In genomic region chr19:46085185-46085584, GRCm38 (mm10) we compare ENCODE assay signal across 28 mouse cellular contexts. TPM values are rescaled to one million over a fixed set of nuclear protein-coding genes. Genes with fewer than 3 reads are reported as not detected.
DNase-seq lines count a peak whose midpoint lies in the region; ATAC-seq and TF ChIP-seq lines count a peak whose summit lies in the region.
"Had no signal": no experiment of that assay in that cellular context is flagged by ENCODE, and none has a peak within 500 bp of the region (broad histone marks: within the 10 kb centered on the region; RNA-seq: fewer than 3 reads in every experiment).

No protein-coding gene starts in this region.

- ATAC-seq in forebrain, embryonic 11.5 days (replicated peaks; ENCODE audit: low FRiP score): no peak
- no peak for ATAC-seq in forebrain, embryonic 12.5 days (ENCODE audit: low FRiP score)
- ATAC-seq: activated CD4-positive, CD25-positive, alpha-beta regulatory T cell, adult 4 months; CD4-positive, CD25-positive, alpha-beta regulatory T cell, adult 4 months; forebrain, embryonic 14.5 days; forebrain, embryonic 16.5 days; Patski had no signal

- no peak overlapping the region for H3K9ac ChIP-seq in forebrain, embryonic 11.5 days (ENCODE audit: low read length)
- H3K9ac ChIP-seq in forebrain, embryonic 12.5 days: no peak overlapping the region
- H3K9ac ChIP-seq in CH12.LX (ENCODE audit: insufficient read depth, low read depth): no peak overlapping the region
- H3K9ac ChIP-seq: embryonic facial prominence, embryonic 13.5 days; embryonic facial prominence, embryonic 15.5 days had no signal

- H3K4me2 ChIP-seq in forebrain, embryonic 11.5 days (ENCODE audit: low read depth, low read length, severe bottlenecking): no peak overlapping the region
- H3K4me2 ChIP-seq in forebrain, embryonic 12.5 days: no peak overlapping the region
- H3K4me2 ChIP-seq in CH12.LX (ENCODE audit: insufficient read depth, low read depth, poor library complexity, severe bottlenecking) (no peak overlapping the region), myocyte (ENCODE audit: low read depth) (no peak overlapping the region)
- H3K4me2 ChIP-seq: embryonic facial prominence, embryonic 13.5 days; embryonic facial prominence, embryonic 15.5 days had no signal

- no peak overlapping the region for H3ac ChIP-seq in myocyte (ENCODE audit: control insufficient read depth, insufficient read length)

- peaks cover 27% of the 10 kb centered on the region for H3K36me3 ChIP-seq in forebrain, embryonic 11.5 days (ENCODE audit: control insufficient read depth, insufficient read depth, low read length)
- peaks cover 56% of the 10 kb centered on the region for H3K36me3 ChIP-seq in forebrain, embryonic 12.5 days (replicated peaks)
- H3K36me3 ChIP-seq in CH12.LX (replicated peaks in 1 of 2; ENCODE audit: control insufficient read depth in 1 of 2, insufficient read depth in 1 of 2, low read length in 1 of 2) (peaks cover 52 to 62% of the 10 kb centered on the region in 2 experiments), myocyte (ENCODE audit: control insufficient read depth, insufficient read depth) (peaks cover 21% of the 10 kb centered on the region)

- no peak for TF ChIP-seq RAD21 in CH12.LX (IDR thresholded peaks at IDR 0.05; ENCODE audit: low read depth, low read length)

- DNase-seq in forebrain, embryonic 11.5 days (ENCODE audit: low spot score): peak; percentile 51
- DNase-seq in CH12.LX (ENCODE audit: extremely low read depth): no peak
- DNase-seq in gastrocnemius, postnatal 14 days: no peak
- DNase-seq: adrenal gland, adult 2 months; adrenal gland, postnatal 10 days; adrenal gland, postnatal 25 days; B cell, adult 2 months; cerebellum, adult 11 months; cerebellum, adult 18-20 months; cerebellum, adult 8-10 months; cerebellum, adult 9-11 months; cerebellum, postnatal 14 days; cerebellum, postnatal 36 days; embryo, embryonic 11 days had no signal

- no peaks in the 10 kb centered on the region for H3K79me2 ChIP-seq in CH12.LX (replicated peaks; ENCODE audit: control insufficient read depth, extremely low read depth, insufficient read depth, poor library complexity, severe bottlenecking)
- H3K79me2 ChIP-seq in myocyte (ENCODE audit: control insufficient read depth, insufficient read depth): no peaks in the 10 kb centered on the region

- H3K4me1 ChIP-seq in forebrain, embryonic 11.5 days (replicated peaks; ENCODE audit: control insufficient read depth, insufficient read depth, low read length): no peaks in the 10 kb centered on the region
- H3K4me1 ChIP-seq in forebrain, embryonic 12.5 days: no peaks in the 10 kb centered on the region
- H3K4me1 ChIP-seq in CH12.LX (ENCODE audit: control insufficient read depth in 1 of 2, insufficient read depth in 2 of 2): no peaks in the 10 kb centered on the region
- H3K4me1 ChIP-seq: embryonic facial prominence, embryonic 13.5 days; embryonic facial prominence, embryonic 15.5 days; forebrain, embryonic 10.5 days had no signal

- dilution Hi-C loops in CH12.LX (cut with MboI; ENCODE audit: extremely low pct_ligation_motif_present, extremely low pct_unique_long_range_greater_than_20kb, low sequenced_read_pairs): no loop called here

- intact Hi-C loops in gastrocnemius, postnatal 14 days (cut with DNase I; ENCODE audit: low total_unique reads): no loop called here

- no peak; the same call in 1 of the 2 replicates for TF ChIP-seq POLR2A in CH12.LX (IDR thresholded peaks at IDR 0.05; ENCODE audit: low read depth, low read length)
- TF ChIP-seq POLR2A in myocyte (IDR thresholded peaks at IDR 0.05; ENCODE audit: insufficient read length, low read depth): no peak

- in situ Hi-C loops in CH12.LX (cut with MboI; ENCODE audit: low pct_ligation_motif_present, low pct_unique_long_range_greater_than_20kb, low sequenced_read_pairs): no loop called here

- H3K27me3 ChIP-seq in forebrain, embryonic 11.5 days (ENCODE audit: control insufficient read depth, insufficient read depth, low read length): no peaks in the 10 kb centered on the region
- no peaks in the 10 kb centered on the region for H3K27me3 ChIP-seq in forebrain, embryonic 12.5 days
- H3K27me3 ChIP-seq in CH12.LX (replicated peaks): no peaks in the 10 kb centered on the region
- no peaks in the 10 kb centered on the region for H3K27me3 ChIP-seq in myocyte (ENCODE audit: control insufficient read depth, insufficient read depth, insufficient read length)
- H3K27me3 ChIP-seq: embryonic facial prominence, embryonic 13.5 days; embryonic facial prominence, embryonic 15.5 days; Patski had no signal

- H3K9me3 ChIP-seq in forebrain, embryonic 11.5 days (ENCODE audit: control insufficient read depth, low read length): no peaks in the 10 kb centered on the region
- H3K9me3 ChIP-seq in forebrain, embryonic 12.5 days: no peaks in the 10 kb centered on the region
- H3K9me3 ChIP-seq in CH12.LX (replicated peaks; ENCODE audit: low read length): no peaks in the 10 kb centered on the region
- H3K9me3 ChIP-seq: embryonic facial prominence, embryonic 13.5 days; embryonic facial prominence, embryonic 15.5 days; forebrain, embryonic 10.5 days had no signal

- no peak overlapping the region for H3K4me3 ChIP-seq in forebrain, embryonic 11.5 days (ENCODE audit: low read depth, low read length)
- no peak overlapping the region for H3K4me3 ChIP-seq in forebrain, embryonic 12.5 days (replicated peaks)
- H3K4me3 ChIP-seq in CH12.LX (replicated peaks in 1 of 3; ENCODE audit: low read depth in 2 of 3, low read length in 2 of 3, poor library complexity in 1 of 3) (no peak overlapping the region), myocyte (no peak overlapping the region)
- H3K4me3 ChIP-seq: embryonic facial prominence, embryonic 13.5 days; embryonic facial prominence, embryonic 15.5 days; erythroblast, embryonic 14.5 days; forebrain, embryonic 10.5 days had no signal

- WGBS in forebrain, embryonic 11.5 days: 95% methylated on average over 8 of the region's 8 CpGs
- WGBS in forebrain, embryonic 12.5 days: 98% methylated on average over 8 of the region's 8 CpGs

- TF ChIP-seq EP300 in CH12.LX (IDR thresholded peaks at IDR 0.05; ENCODE audit: low read length): no peak

- TF ChIP-seq CTCF in CH12.LX (conservative IDR thresholded peaks at IDR 0.05 in 1 of 2, IDR thresholded peaks at IDR 0.05 in 1 of 2; ENCODE audit: low read depth in 2 of 2, low read length in 2 of 2): no peak

- H3K27ac ChIP-seq in forebrain, embryonic 11.5 days (ENCODE audit: low read depth, low read length): no peak overlapping the region
- H3K27ac ChIP-seq in forebrain, embryonic 12.5 days: no peak overlapping the region
- H3K27ac ChIP-seq in CH12.LX (ENCODE audit: insufficient read depth, low read depth): no peak overlapping the region
- H3K27ac ChIP-seq: embryonic facial prominence, embryonic 13.5 days; embryonic facial prominence, embryonic 15.5 days; forebrain, embryonic 10.5 days had no signal

TF ChIP-seq in CH12.LX, 34 proteins besides CTCF, POLR2A, EP300 and RAD21:
- TF ChIP-seq POLR2AphosphoS2 (IDR thresholded peaks at IDR 0.05; ENCODE audit: low read depth, low read length): peak; percentile 13; the same call in 1 of the 2 replicates
- TF ChIP-seq RCOR1 (conservative IDR thresholded peaks at IDR 0.05; ENCODE audit: low read depth, low read length): no peak

TF ChIP-seq in myocyte, 11 proteins besides CTCF, POLR2A, EP300 and RAD21:
- peak; percentile 32 for TF ChIP-seq POLR2AphosphoS2 (IDR thresholded peaks at IDR 0.05; ENCODE audit: insufficient read length, low read depth)
- no peak for TF ChIP-seq MAX (IDR thresholded peaks at IDR 0.05; ENCODE audit: low read depth)

RNA-seq across cellular contexts. Expression of gene Nolc1, which starts 9.5 kb away (rescaled TPM):
- 132 and 133 TPM in 2 replicates for polyA plus RNA-seq in forebrain, embryonic 11.5 days (2014; fragmentation: Nextera tagmentation; extraction: Ambion mirVana)
- 117 and 118 TPM in 2 replicates for polyA plus RNA-seq in forebrain, embryonic 12.5 days (2016; fragmentation: Nextera tagmentation; extraction: Ambion mirVana)
- total RNA-seq in CH12.LX (2012; rRNA removed) (88.0 and 137 TPM in 2 replicates), CH12.LX (2014; rRNA removed) (96.0 and 99.2 TPM in 2 replicates)
- polyA plus RNA-seq in CH12.LX (2012; ENCODE audit: insufficient read length, low read depth) (333 and 358 TPM in 2 replicates), myocyte (2012; fragmentation: generic; extraction: Trizol) (30.9 TPM)
- 10 to 100 TPM; 17.5 to 25.5 TPM for total RNA-seq in gastrocnemius, postnatal 14 days (2021)

RNA-seq across cellular contexts. Expression of gene Ldb1, which starts 40.2 kb away (rescaled TPM):
- polyA plus RNA-seq in forebrain, embryonic 11.5 days (2014; fragmentation: Nextera tagmentation; extraction: Ambion mirVana): 104 and 108 TPM in 2 replicates
- 138 and 139 TPM in 2 replicates for polyA plus RNA-seq in forebrain, embryonic 12.5 days (2016; fragmentation: Nextera tagmentation; extraction: Ambion mirVana)
- total RNA-seq in CH12.LX (2012; rRNA removed) (56.9 and 63.1 TPM in 2 replicates), CH12.LX (2014; rRNA removed) (59.2 and 67.6 TPM in 2 replicates)
- polyA plus RNA-seq in CH12.LX (2012; ENCODE audit: insufficient read length, low read depth) (114 and 120 TPM in 2 replicates), myocyte (2012; fragmentation: generic; extraction: Trizol) (68.7 TPM)
- 10 to 100 TPM; 26.2 to 28.5 TPM for total RNA-seq in gastrocnemius, postnatal 14 days (2021)

RNA-seq across cellular contexts. Expression of gene Pprc1, which starts 40.5 kb away (rescaled TPM):
- 60.7 and 61.3 TPM in 2 replicates for polyA plus RNA-seq in forebrain, embryonic 11.5 days (2014; fragmentation: Nextera tagmentation; extraction: Ambion mirVana)
- 37.1 and 41.7 TPM in 2 replicates for polyA plus RNA-seq in forebrain, embryonic 12.5 days (2016; fragmentation: Nextera tagmentation; extraction: Ambion mirVana)
- total RNA-seq in CH12.LX (2012; rRNA removed) (21.2 and 26.1 TPM in 2 replicates), CH12.LX (2014; rRNA removed) (9.2 and 13.0 TPM in 2 replicates)
- polyA plus RNA-seq in CH12.LX (2012; ENCODE audit: insufficient read length, low read depth) (65.0 and 68.7 TPM in 2 replicates), myocyte (2012; fragmentation: generic; extraction: Trizol) (19.7 TPM)
- 10 to 100 TPM; 11.2 to 11.5 TPM for total RNA-seq in gastrocnemius, postnatal 14 days (2021)

RNA-seq across cellular contexts. Expression of gene Elovl3, which starts 46.5 kb away (rescaled TPM):
- polyA plus RNA-seq in forebrain, embryonic 11.5 days (2014; fragmentation: Nextera tagmentation; extraction: Ambion mirVana): 0.13 and 0.23 TPM in 2 replicates
- polyA plus RNA-seq in forebrain, embryonic 12.5 days (2016; fragmentation: Nextera tagmentation; extraction: Ambion mirVana): not detected in 2 replicates
- total RNA-seq in CH12.LX (2012; rRNA removed) (not detected in 2 replicates), CH12.LX (2014; rRNA removed) (not detected in 2 replicates)
- polyA plus RNA-seq in CH12.LX (2012; ENCODE audit: insufficient read length, low read depth) (not detected in 2 replicates), myocyte (2012; fragmentation: generic; extraction: Trizol) (0.50 TPM)
- total RNA-seq in gastrocnemius, postnatal 14 days (2021): not detected
- total RNA-seq: common myeloid progenitor, adult 5-6 weeks had no signal
- polyA plus RNA-seq: activated CD4-positive, CD25-positive, alpha-beta regulatory T cell, adult 4 months; brain, embryonic 14.5 days; CD4-positive, CD25-positive, alpha-beta regulatory T cell, adult 4 months; erythroblast, embryonic 14.5 days; forebrain, embryonic 14.5 days; forebrain, embryonic 16.5 days; frontal cortex, adult 2 months; Patski had no signal
